Mouse (Mus musculus) cerebellum, postnatal 10 days (tissue): ENCODE results near the gene Gpr142.

Source experiments
- DNase-seq, 2 experiments: peaks; one replicate each; pipeline ENCODE4 v3.0.0; 2021; ENCODE audit warnings: mixed read lengths in 2 of 2

Gene Gpr142

GRCm38 (mm10) chr11:114798624-114799023 is at the start of gene Gpr142:
Gene Gpr142, plus strand, starts transcription at chr11:114798924.
- no peak for DNase-seq

- DNase-seq, result peak; percentile 70 to 74
Measured at GRCm38 (mm10) chr11:114764820-114765818, 33.6 kb upstream of the Gpr142 start, which contains the start of gene Kif19a. Gene Kif19a, plus strand, starts transcription at chr11:114765388.

GRCm38 (mm10) chr11:114769911-114770310 is 28.8 kb upstream of the Gpr142 start:
- DNase-seq, result peak in 1 of 2 experiments; percentile 60

- DNase-seq, result no peak
Measured at GRCm38 (mm10) chr11:114771896-114772295, 26.8 kb upstream of the Gpr142 start.

- peak; percentile 46 to 52 for DNase-seq
Measured at GRCm38 (mm10) chr11:114780076-114780475, 18.6 kb upstream of the Gpr142 start.

- peak in 1 of 2 experiments; percentile 38 for DNase-seq
Measured at GRCm38 (mm10) chr11:114785892-114786291, 12.8 kb upstream of the Gpr142 start.

- DNase-seq, result peak; percentile 55 to 58
Measured at GRCm38 (mm10) chr11:114786326-114786725, 12.4 kb upstream of the Gpr142 start.

GRCm38 (mm10) chr11:114787611-114788010 is 11.1 kb upstream of the Gpr142 start:
- DNase-seq, result peak; percentile 48 to 63

- peak; percentile 96 to 97 for DNase-seq
Measured at GRCm38 (mm10) chr11:114789061-114789714, 9.5 kb upstream of the Gpr142 start.

GRCm38 (mm10) chr11:114789716-114790115 is 9.0 kb upstream of the Gpr142 start:
- DNase-seq, result peak in 1 of 2 experiments; percentile 25

- DNase-seq, result peak in 1 of 2 experiments; percentile 23
Measured at GRCm38 (mm10) chr11:114790171-114790570, 8.6 kb upstream of the Gpr142 start.

GRCm38 (mm10) chr11:114790841-114791240 is 7.9 kb upstream of the Gpr142 start:
- DNase-seq, result peak; percentile 43 to 45

GRCm38 (mm10) chr11:114791351-114791889 is 7.3 kb upstream of the Gpr142 start:
- DNase-seq, result peak in 1 of 2 experiments; percentile 46

- peak; percentile 81 to 82 for DNase-seq
Measured at GRCm38 (mm10) chr11:114791891-114792411, 6.8 kb upstream of the Gpr142 start.

- DNase-seq, result peak; percentile 55 to 66
Measured at GRCm38 (mm10) chr11:114792931-114793494, 5.7 kb upstream of the Gpr142 start.

- DNase-seq, result peak; percentile 69 to 74
Measured at GRCm38 (mm10) chr11:114793868-114794545, 4.7 kb upstream of the Gpr142 start.

GRCm38 (mm10) chr11:114794691-114795090 is 4.0 kb upstream of the Gpr142 start:
- DNase-seq, result no peak

GRCm38 (mm10) chr11:114795231-114795746 is 3.4 kb upstream of the Gpr142 start:
- DNase-seq, result peak; percentile 98

- peak; percentile 83 to 89 for DNase-seq
Measured at GRCm38 (mm10) chr11:114795848-114796322, 2.8 kb upstream of the Gpr142 start, which contains the start of gene Btbd17. Gene Btbd17, minus strand, starts transcription at chr11:114795945.

GRCm38 (mm10) chr11:114797176-114797575 is 1.5 kb upstream of the Gpr142 start:
- DNase-seq, result peak; percentile 60 to 65

- no peak for DNase-seq
Measured at GRCm38 (mm10) chr11:114797981-114798380, 743 bp upstream of the Gpr142 start.
